Mouse (Mus musculus): ENCODE measurements around the gene Mif4gd.

DNA sequence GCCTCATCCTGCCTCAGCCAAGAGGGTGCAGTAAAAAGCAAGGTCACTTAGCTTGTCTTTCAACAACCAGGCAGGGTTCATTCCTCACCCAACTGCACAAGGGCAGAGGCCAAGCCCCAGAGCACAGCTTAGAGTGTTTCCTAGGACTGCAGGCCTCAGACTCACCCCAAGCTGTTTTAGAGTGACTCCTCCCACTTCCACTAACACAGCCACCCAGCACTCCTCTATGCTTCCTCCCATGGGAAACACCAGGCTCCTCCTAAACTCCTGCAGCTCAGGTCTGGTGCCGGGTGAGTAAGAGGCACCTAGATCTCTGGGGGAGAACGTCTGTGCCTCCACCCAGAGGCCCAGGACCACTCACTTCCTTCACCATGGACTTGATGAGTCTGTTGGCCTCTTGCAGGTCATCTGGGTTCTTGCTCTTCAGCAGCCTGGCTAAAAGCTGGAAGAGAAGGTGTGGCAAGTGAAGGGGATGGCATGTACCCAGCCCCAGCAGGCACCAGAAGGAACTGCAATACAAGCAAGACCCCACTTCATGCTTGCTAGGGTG is 22.2 kb downstream of the Mif4gd start:
- TF ChIP-seq EP300 (IDR thresholded peaks at IDR 0.05), result no peak
- no peak for TF ChIP-seq CTCF (IDR thresholded peaks at IDR 0.05)
